Mouse (Mus musculus): ENCODE measurements around the gene Csk.

DNA sequence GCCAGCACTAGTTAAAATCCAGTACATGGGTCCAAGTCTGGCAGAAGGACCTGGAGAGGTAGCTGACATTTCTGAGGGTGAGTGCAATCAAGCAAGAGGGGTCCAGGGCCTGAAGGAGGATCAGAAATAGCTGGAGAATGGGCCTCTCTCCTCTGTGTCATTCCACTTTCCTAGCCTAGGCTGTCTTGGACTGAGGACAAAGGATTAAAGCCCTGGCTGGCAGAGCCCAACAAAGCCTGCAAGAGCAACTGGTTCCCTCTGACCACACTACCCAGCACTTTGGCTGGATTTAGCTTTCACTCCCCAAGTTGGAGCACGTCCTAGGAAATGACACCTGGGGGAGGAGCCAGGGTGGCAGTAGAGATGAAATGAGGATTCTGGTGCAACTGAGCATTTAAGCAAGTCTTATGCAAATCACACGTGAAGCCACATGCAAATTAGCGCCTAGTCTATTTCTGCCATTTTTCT lies 43.0 kb downstream of the Csk start:
- TF ChIP-seq GATA1 (IDR thresholded peaks at IDR 0.05; ENCODE audit: borderline replicate concordance, low read length) = no peak
- TF ChIP-seq CTCF (IDR thresholded peaks at IDR 0.05; ENCODE audit: low read depth, low read length) = no peak
- no peak for TF ChIP-seq POLR2AphosphoS5 (IDR thresholded peaks at IDR 0.05; ENCODE audit: insufficient replicate concordance, low read depth, low read length)
- TF ChIP-seq TAL1 (conservative IDR thresholded peaks at IDR 0.05; ENCODE audit: low read depth, low read length) = no peak

Data from G1E (cell line).